Comparison of ENCODE assay signal across 17 mouse cellular contexts in genomic region chr6:128494646-128495331, GRCm38 (mm10). TPM values are rescaled to one million over a fixed set of nuclear protein-coding genes. Genes with fewer than 3 reads are reported as not detected.
DNase-seq lines count a peak whose midpoint lies in the region; ATAC-seq lines count a peak whose summit lies in the region.
"Had no signal": no experiment of that assay in that cellular context is flagged by ENCODE, and none has a peak within 500 bp of the region (broad histone marks: within the 10 kb centered on the region; RNA-seq: fewer than 3 reads in every experiment).

No protein-coding gene starts in this region.

- H3K4me3 ChIP-seq in heart, embryonic 16.5 days (ENCODE audit: low read length) = no peak overlapping the region
- H3K4me3 ChIP-seq: embryonic facial prominence, embryonic 13.5 days; forebrain, embryonic 13.5 days; hindbrain, embryonic 12.5 days; layer of hippocampus, adult 2 months; liver, embryonic 15.5 days; midbrain, embryonic 10.5 days had no signal

- H3K4me2 ChIP-seq in heart, embryonic 16.5 days (ENCODE audit: low read depth, low read length) = no peak overlapping the region
- H3K4me2 ChIP-seq: embryonic facial prominence, embryonic 13.5 days; forebrain, embryonic 13.5 days; hindbrain, embryonic 12.5 days; liver, embryonic 15.5 days had no signal

- 0 out of 2 replicates have a peak, but pooled peaks have one; percentile 23 for ATAC-seq in heart, embryonic 16.5 days (replicated peaks; ENCODE audit: extremely low read depth, insufficient read depth, low FRiP score)
- ATAC-seq: forebrain, embryonic 13.5 days; intestine, embryonic 16.5 days had no signal

- H3K27me3 ChIP-seq in heart, embryonic 16.5 days (ENCODE audit: control insufficient read depth, insufficient read depth, low read length) = no peaks in the 10 kb centered on the region
- H3K27me3 ChIP-seq: embryonic facial prominence, embryonic 13.5 days; forebrain, embryonic 13.5 days; hindbrain, embryonic 12.5 days; liver, embryonic 15.5 days had no signal

- peaks cover 7% of the 10 kb centered on the region for H3K4me1 ChIP-seq in heart, embryonic 16.5 days (ENCODE audit: control insufficient read depth, insufficient read depth, low read length)
- H3K4me1 ChIP-seq: embryonic facial prominence, embryonic 13.5 days; forebrain, embryonic 13.5 days; hindbrain, embryonic 12.5 days; liver, embryonic 15.5 days; midbrain, embryonic 10.5 days had no signal

- no peaks in the 10 kb centered on the region for H3K36me3 ChIP-seq in heart, embryonic 16.5 days (ENCODE audit: control insufficient read depth, insufficient read depth)
- H3K36me3 ChIP-seq: embryonic facial prominence, embryonic 13.5 days; hindbrain, embryonic 12.5 days; midbrain, embryonic 10.5 days had no signal

- 41% methylated on average over 15 of the region's 15 CpGs for WGBS in heart, embryonic 16.5 days

- no peak overlapping the region for H3K27ac ChIP-seq in heart, embryonic 16.5 days (ENCODE audit: low read length)
- H3K27ac ChIP-seq: embryonic facial prominence, embryonic 13.5 days; forebrain, embryonic 13.5 days; hindbrain, embryonic 12.5 days; layer of hippocampus, adult 2 months; liver, embryonic 15.5 days; midbrain, embryonic 10.5 days had no signal

- no peak overlapping the region for H3K9ac ChIP-seq in heart, embryonic 16.5 days (ENCODE audit: low read length)
- H3K9ac ChIP-seq: embryonic facial prominence, embryonic 13.5 days; forebrain, embryonic 13.5 days; hindbrain, embryonic 12.5 days; liver, embryonic 15.5 days had no signal

- no peaks in the 10 kb centered on the region for H3K9me3 ChIP-seq in heart, embryonic 16.5 days (replicated peaks; ENCODE audit: control insufficient read depth, low read length)
- H3K9me3 ChIP-seq: embryonic facial prominence, embryonic 13.5 days; forebrain, embryonic 13.5 days; hindbrain, embryonic 12.5 days; liver, embryonic 15.5 days; midbrain, embryonic 10.5 days had no signal

- peak; percentile 7 for DNase-seq in kidney, postnatal 14 days
- no peak for DNase-seq in kidney, postnatal 25 days
- DNase-seq in adrenal gland, postnatal 10 days = peak; percentile 58
- peak; percentile 60 for DNase-seq in lung, postnatal 36 days
- DNase-seq in right cerebral cortex, postnatal 14 days = no peak
- DNase-seq in left cerebral cortex, postnatal 14 days (ENCODE audit: low spot score in 2 of 2) = no peak
- DNase-seq: cerebellum, postnatal 36 days; thymus, adult 18-20 months had no signal

- intact Hi-C loops in left cerebral cortex, postnatal 14 days (cut with DNase I) = no loop called here

RNA-seq across cellular contexts. Expression of gene Pzp, which starts 31.7 kb away (rescaled TPM):
- total RNA-seq in adrenal gland, postnatal 10 days (2021) = 100 to 1,000 TPM; 288 to 650 TPM
- 0.63 and 1.2 TPM in 2 replicates for polyA plus RNA-seq in heart, embryonic 16.5 days (2015; fragmentation: Nextera tagmentation; extraction: Ambion mirVana)
- under 1 TPM in 1 of 2 experiments, not detected in 1; 0.09 TPM for total RNA-seq in left cerebral cortex, postnatal 14 days (2021)
- total RNA-seq: granulocyte monocyte progenitor cell, adult 5-6 weeks; layer of hippocampus, adult 2 months had no signal
- polyA plus RNA-seq: forebrain, embryonic 13.5 days; hindbrain, embryonic 12.5 days; midbrain, embryonic 10.5 days had no signal

RNA-seq across cellular contexts. Expression of gene Fkbp4, which starts 56.3 kb away (rescaled TPM):
- total RNA-seq in adrenal gland, postnatal 10 days (2021) = 100 to 1,000 TPM; 170 to 173 TPM
- 281 and 301 TPM in 2 replicates for polyA plus RNA-seq in heart, embryonic 16.5 days (2015; fragmentation: Nextera tagmentation; extraction: Ambion mirVana)
- 100 to 1,000 TPM; 112 TPM for total RNA-seq in left cerebral cortex, postnatal 14 days (2021)

Comparison
In these comparisons a context has a peak if more than half of its experiments do, and no peak if none do; other contexts are left out.
1. DNase-seq: peak in kidney, postnatal 14 days (single experiment), adrenal gland, postnatal 10 days (single experiment) and lung, postnatal 36 days (single experiment); none in kidney, postnatal 25 days (0 of 2), right cerebral cortex, postnatal 14 days (single experiment) and left cerebral cortex, postnatal 14 days (0 of 2).
2. RNA of gene Pzp, which starts 31.7 kb away (total RNA-seq): 288 to 650 TPM in adrenal gland, postnatal 10 days; 0.09 TPM in left cerebral cortex, postnatal 14 days; every median in the first group is over 100 times any median in the second.